Mouse (Mus musculus): ENCODE measurements around the gene Far1.

- TF ChIP-seq POLR2A (IDR thresholded peaks at IDR 0.05; ENCODE audit: insufficient read length, low read depth) (no peak), TCF12 (IDR thresholded peaks at IDR 0.05; ENCODE audit: insufficient read depth, poor library complexity, severe bottlenecking) (no peak), E2F4 (IDR thresholded peaks at IDR 0.05; ENCODE audit: insufficient read depth) (no peak), USF1 (IDR thresholded peaks at IDR 0.05; ENCODE audit: low read depth) (no peak), MAX (IDR thresholded peaks at IDR 0.05; ENCODE audit: low read depth) (no peak), MYOG (IDR thresholded peaks at IDR 0.05; ENCODE audit: control insufficient read depth in 1 of 3, insufficient read depth in 1 of 3, insufficient read length in 2 of 3, low read depth in 2 of 3) (no peak), SRF (IDR thresholded peaks at IDR 0.05; ENCODE audit: control insufficient read depth, insufficient read length, low read depth) (no peak), POLR2AphosphoS2 (IDR thresholded peaks at IDR 0.05; ENCODE audit: insufficient read length, low read depth) (no peak), MYOD1 (IDR thresholded peaks at IDR 0.05; ENCODE audit: control insufficient read depth in 1 of 3, insufficient read length in 2 of 3, low read depth in 2 of 3) (no peak), CEBPB (IDR thresholded peaks at IDR 0.05; ENCODE audit: insufficient read depth, poor library complexity, severe bottlenecking) (no peak)
Observed at GRCm38 (mm10) chr7:113507846-113508245, 5.8 kb upstream of the Far1 start.
